Mouse (Mus musculus) gastrocnemius, adult 8-10 months (tissue): ENCODE results near the gene Nmrk2. TPM values are rescaled to one million over a fixed set of nuclear protein-coding genes. Genes with fewer than 3 reads are reported as not detected.
A peak's percentile ranks its signal among the peaks of the same experiment; 100 is the strongest.
"Not testable (repeated sequence)": the region's sequence is repeated elsewhere in the genome, so short reads cannot be mapped to it uniquely, and the experiment has no call there.

Source experiments
- DNase-seq, 2 experiments: peaks; one replicate each; pipeline ENCODE4 v3.0.0; 2022; ENCODE audit warnings: low spot score in 2 of 2
- total RNA-seq, 4 experiments: library from RNA; stranded (reverse); gene quantifications; 2 replicates each; pipeline ENCODE4 v1.2.4; 2022

Nmrk2 gene
- total RNA-seq, 4 experiments from 2014 or later, result 15.3 to 106 (median 44.7) TPM

- DNase-seq, result not testable (repeated sequence)
Measured at GRCm38 (mm10) chr10:81217267-81217666, 15.4 kb upstream of the Nmrk2 start.

GRCm38 (mm10) chr10:81216810-81217209 is 15.0 kb upstream of the Nmrk2 start:
- DNase-seq, result no peak

- no peak for DNase-seq
Measured at GRCm38 (mm10) chr10:81216260-81216659, 14.4 kb upstream of the Nmrk2 start.

GRCm38 (mm10) chr10:81210154-81210553 is 8.3 kb upstream of the Nmrk2 start:
- no peak for DNase-seq

GRCm38 (mm10) chr10:81204137-81204536 is 2.3 kb upstream of the Nmrk2 start:
- DNase-seq, result no peak

- DNase-seq, result no peak
Measured at GRCm38 (mm10) chr10:81202978-81203720, 1.3 kb upstream of the Nmrk2 start.

- no peak for DNase-seq
Measured at GRCm38 (mm10) chr10:81200605-81201287, 1.1 kb downstream of the Nmrk2 start.

- DNase-seq, result no peak
Measured at GRCm38 (mm10) chr10:81200141-81200540, 1.7 kb downstream of the Nmrk2 start.

GRCm38 (mm10) chr10:81198990-81199389 is 2.9 kb downstream of the Nmrk2 start:
- no peak for DNase-seq

- no peak for DNase-seq
Measured at GRCm38 (mm10) chr10:81198230-81198629, 3.6 kb downstream of the Nmrk2 start.

- DNase-seq, result no peak
Measured at GRCm38 (mm10) chr10:81197305-81197704, 4.5 kb downstream of the Nmrk2 start.

GRCm38 (mm10) chr10:81196470-81197065 is 5.3 kb downstream of the Nmrk2 start:
- no peak for DNase-seq

- DNase-seq, result peak in 1 of 2 experiments; percentile 72
Measured at GRCm38 (mm10) chr10:81195300-81195699, 6.6 kb downstream of the Nmrk2 start.

- peak; percentile 80 to 86 for DNase-seq
Measured at GRCm38 (mm10) chr10:81193991-81194774, 7.7 kb downstream of the Nmrk2 start.

GRCm38 (mm10) chr10:81192968-81193501 is 8.8 kb downstream of the Nmrk2 start:
- DNase-seq, result no peak

GRCm38 (mm10) chr10:81192270-81192967 is 9.4 kb downstream of the Nmrk2 start:
- peak; percentile 79 to 87 for DNase-seq

GRCm38 (mm10) chr10:81191342-81191982 is 10.4 kb downstream of the Nmrk2 start:
- no peak for DNase-seq

- no peak for DNase-seq
Measured at GRCm38 (mm10) chr10:81190912-81191321, 10.9 kb downstream of the Nmrk2 start.

- DNase-seq, result no peak
Measured at GRCm38 (mm10) chr10:81190236-81190911, 11.5 kb downstream of the Nmrk2 start.

- no peak for DNase-seq
Measured at GRCm38 (mm10) chr10:81189821-81190220, 12.0 kb downstream of the Nmrk2 start.
